Mouse (Mus musculus) gonadal fat pad, adult 2 months (tissue): Measurements from ENCODE around the gene Fgfr2. TPM values are rescaled to one million over a fixed set of nuclear protein-coding genes. Genes with fewer than 3 reads are reported as not detected.

Experiments
- DNase-seq: peaks from one replicate; pipeline ENCODE4 v3.0.0-alpha.2; 2012; ENCODE audit warnings: low read depth
- polyA plus RNA-seq: library from polyadenylated mRNA; depleted of rRNA; stranded (reverse); fragments of >200 nt; gene quantifications from 2 replicates; pipeline ENCODE4 v1.2.3, GENCODE M21; 2012

The Fgfr2 gene
- polyA plus RNA-seq, 1 experiment: 33.3 TPM

DNA sequence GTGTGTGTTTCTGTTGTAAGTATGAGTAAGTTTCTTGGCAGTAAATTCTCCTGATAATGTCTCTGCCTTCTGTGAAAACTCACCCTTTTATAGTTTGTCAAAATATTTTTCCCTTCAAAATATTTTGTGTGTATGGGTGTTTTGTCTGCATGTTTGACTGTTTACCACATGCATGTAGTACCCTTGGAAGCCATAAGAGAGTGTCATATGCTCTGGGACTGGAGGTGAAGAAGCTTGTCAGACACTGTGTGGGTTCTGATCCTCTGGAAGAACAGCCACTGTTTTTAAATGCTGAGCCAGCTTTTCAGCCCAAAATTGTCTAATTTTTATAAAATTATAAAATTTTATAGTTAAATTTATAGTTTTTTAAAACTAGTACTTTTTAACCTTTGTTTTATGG, 188.4 kb downstream of the Fgfr2 start:
- DNase-seq: no peak

- no peak for DNase-seq
Measured at GRCm38 (mm10) chr7:132933331-132933730, 189.8 kb downstream of the Fgfr2 start.

- peak; percentile 31 for DNase-seq
Measured at GRCm38 (mm10) chr7:132931560-132932351, 191.4 kb downstream of the Fgfr2 start.

DNA sequence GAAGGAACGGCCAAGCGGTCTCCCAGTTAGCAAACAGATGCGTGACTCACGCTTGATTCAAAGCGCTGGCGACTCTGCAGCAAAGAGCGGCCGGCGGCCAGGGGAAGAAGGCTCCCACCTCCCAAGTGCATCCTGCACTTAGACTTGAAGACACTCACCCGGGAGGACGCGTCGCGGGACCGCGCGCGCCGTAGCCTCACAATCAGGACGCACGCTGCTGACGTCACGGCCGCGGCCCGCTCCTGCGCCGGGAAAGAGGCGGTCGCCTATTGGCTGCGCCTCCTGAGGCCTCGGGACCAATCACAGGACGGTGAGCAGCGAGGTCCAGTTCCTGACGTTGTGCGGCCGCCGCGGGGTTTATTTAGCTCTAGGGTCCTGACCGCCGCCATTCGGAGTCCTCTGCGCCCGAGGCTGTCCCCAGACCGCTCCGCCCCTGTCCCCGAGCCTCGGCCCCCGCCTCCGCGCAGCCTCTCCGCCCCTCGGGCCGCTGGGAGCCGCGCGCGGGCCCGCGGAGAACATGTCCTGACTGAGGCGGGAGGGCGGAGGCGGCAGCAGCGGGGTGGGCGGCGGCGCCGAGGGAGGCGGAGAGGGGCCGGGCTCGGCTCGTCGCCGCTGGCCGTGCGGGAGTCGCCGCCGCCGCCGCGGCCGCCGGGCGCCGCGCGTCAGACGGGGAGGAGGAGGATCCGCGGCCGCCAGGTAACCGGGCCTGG, 192.1 kb downstream of the Fgfr2 start, which contains the start of gene Zranb1:
Gene Zranb1 (plus strand): TSS at position 293 of the 710 bp plus-strand sequence.
- peak; percentile 52 for DNase-seq

DNA sequence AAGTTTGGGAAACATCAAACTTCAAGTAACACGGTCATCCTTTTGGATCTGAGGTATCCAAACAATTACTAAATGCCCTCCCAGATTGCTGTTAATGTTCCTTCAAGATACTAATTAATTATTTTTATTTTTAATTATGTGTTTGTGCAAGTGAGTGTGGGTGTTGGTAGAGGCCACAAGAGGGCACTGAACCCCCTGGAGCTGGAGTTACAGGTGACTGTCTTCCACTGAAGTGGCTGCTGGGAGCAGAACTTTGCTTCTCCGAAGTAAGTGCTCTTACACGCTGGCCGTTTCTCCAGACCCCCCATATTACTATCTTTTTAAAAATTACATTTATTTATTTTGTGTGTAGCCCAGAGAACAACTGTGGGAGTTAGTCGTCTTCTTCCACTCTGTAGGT, 193.1 kb downstream of the Fgfr2 start:
- DNase-seq: no peak

DNA sequence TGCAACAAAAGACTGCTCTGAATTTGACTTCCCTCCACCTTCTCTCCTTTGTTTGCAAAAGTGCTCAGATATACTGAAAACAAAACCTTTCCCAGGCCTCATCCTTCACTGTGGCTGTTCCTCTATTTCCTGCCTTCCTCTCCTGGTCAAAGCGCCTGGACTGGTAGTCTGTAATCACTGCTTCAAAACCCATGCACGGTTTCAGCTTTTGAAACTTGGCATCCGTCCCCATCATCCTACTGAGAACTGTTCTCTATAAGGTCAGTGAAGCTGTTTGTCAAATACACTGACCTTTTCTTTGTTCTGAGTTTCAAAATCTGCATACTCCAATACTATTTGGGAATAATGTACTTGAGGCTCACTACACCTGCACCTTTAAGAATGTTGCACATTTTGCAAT, 195.9 kb downstream of the Fgfr2 start:
- DNase-seq: no peak

DNA sequence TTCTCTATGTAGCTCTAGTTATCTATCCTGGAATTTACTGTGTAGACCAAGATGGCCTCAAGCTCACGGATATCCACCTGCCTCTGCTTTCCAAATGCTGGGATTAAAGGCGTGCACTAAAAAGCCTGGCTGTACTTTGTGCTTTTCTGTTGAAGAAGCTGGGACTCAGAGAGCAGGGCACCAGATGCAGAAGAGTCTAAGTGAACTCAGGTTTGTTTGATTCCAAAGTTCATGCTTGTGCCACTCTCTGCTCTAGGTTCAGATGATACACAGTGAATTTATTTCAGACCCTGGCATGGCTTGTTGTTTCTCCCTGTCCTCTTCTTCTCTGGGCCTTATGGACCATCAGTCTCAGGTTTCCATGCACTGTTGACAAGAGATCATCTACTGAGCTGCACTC, 197.9 kb downstream of the Fgfr2 start:
- DNase-seq: no peak

GRCm38 (mm10) chr7:132921971-132922370, 201.2 kb downstream of the Fgfr2 start:
- no peak for DNase-seq

GRCm38 (mm10) chr7:132903796-132904195, 219.4 kb downstream of the Fgfr2 start:
- no peak for DNase-seq

- no peak for DNase-seq
Measured at GRCm38 (mm10) chr7:132900826-132901531, 222.2 kb downstream of the Fgfr2 start.

DNA sequence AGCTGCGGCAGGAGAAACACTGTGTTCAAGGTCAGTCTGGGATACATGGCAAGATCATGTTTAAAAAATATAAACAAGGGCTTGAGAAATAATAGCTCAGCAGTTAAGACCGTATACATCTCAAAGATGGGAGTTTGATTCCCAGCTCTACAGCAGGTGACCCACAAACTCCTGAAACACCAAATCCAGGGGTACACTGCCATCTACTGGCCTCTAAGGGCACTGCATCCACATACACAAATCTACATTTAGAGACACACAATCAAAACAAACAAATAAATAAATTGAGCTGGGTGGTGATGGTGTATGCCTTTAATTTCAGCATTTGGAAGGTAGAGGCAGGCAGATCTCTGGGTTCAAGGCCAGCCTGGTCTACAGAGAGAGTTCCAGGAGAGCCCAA, 224.9 kb downstream of the Fgfr2 start:
- no peak for DNase-seq

DNA sequence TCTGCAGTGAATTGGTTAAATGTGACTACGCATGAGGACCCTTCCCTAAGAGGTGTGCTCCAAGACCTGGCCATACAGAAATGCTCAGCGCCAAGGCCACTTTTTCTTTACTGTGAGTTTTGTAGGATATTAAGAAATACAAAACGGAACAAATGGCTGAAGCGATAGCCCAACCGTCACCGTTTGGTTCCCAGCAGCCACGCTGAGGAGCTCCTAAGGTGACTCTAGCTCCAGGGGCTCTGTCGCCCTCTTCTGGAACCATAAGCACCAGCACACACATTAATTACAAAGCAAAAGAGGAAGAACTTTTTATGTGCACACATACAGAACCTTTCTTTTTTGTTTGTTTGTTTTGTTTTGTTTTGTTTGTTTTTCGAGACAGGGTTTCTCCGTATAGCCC, 225.9 kb downstream of the Fgfr2 start:
- DNase-seq: no peak

- no peak for DNase-seq
Measured at GRCm38 (mm10) chr7:132896206-132896815, 226.8 kb downstream of the Fgfr2 start.

- DNase-seq: no peak
Measured at GRCm38 (mm10) chr7:132894841-132895555, 228.2 kb downstream of the Fgfr2 start.

DNA sequence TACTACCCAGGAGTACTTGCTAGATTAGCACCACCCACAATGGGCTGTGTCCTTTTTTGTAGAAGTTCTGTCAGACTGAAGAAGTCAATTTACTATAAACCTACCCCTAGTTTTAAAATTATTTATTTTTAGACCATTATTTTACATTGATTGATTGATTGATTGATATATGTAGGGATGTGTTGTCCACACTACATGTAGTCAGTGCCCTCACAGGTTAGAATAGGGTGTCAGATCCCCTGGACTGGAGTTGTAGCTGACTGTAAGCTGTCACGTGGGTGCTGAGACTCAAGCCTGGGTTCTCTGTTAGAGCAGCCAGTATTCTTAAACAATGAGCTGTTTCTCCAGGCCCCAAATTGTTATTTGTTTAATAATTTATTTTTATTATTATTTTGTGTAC, 229.8 kb downstream of the Fgfr2 start:
- DNase-seq: no peak

DNA sequence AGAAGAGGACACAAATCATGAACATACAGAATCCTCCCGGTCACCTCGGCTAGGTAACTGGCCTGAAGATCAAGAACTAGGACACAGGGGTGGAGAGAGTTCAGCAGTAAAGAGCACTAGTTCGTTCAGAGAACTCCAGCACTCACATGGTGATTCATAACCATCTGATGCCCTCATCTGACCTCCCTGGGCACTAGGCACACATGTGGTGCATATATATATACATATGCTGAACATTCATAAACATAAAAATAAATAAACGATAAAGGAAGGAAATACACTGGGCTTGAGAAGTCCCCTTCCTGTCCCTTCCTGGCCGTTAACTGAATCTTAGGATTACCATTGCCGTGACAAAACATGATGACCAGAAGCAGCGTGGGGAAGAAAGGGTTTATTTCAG, 230.3 kb downstream of the Fgfr2 start:
- no peak for DNase-seq

- DNase-seq: no peak
Measured at GRCm38 (mm10) chr7:132892311-132892661, 230.9 kb downstream of the Fgfr2 start.

- DNase-seq: no peak
Measured at GRCm38 (mm10) chr7:132891561-132892310, 231.4 kb downstream of the Fgfr2 start.

GRCm38 (mm10) chr7:132890201-132890600, 232.9 kb downstream of the Fgfr2 start:
- DNase-seq: no peak

GRCm38 (mm10) chr7:132889691-132890090, 233.5 kb downstream of the Fgfr2 start:
- DNase-seq: no peak
